Mouse (Mus musculus): Measurements from ENCODE around the gene Ctbs.

GRCm38 (mm10) chr3:146410114-146410513 is 39.5 kb upstream of the Ctbs start:
- TF ChIP-seq ZNF384 (IDR thresholded peaks at IDR 0.05; ENCODE audit: low read depth, low read length) (no peak), ZC3H11A (IDR thresholded peaks at IDR 0.05; ENCODE audit: borderline replicate concordance, low read depth, low read length) (no peak), HCFC1 (IDR thresholded peaks at IDR 0.05; ENCODE audit: borderline replicate concordance, insufficient read depth, low read length) (no peak), MAFK (IDR thresholded peaks at IDR 0.05; ENCODE audit: insufficient read depth, low read depth, low read length) (peak; percentile 19; the same call in 1 of the 2 replicates), CHD2 (IDR thresholded peaks at IDR 0.05; ENCODE audit: low read depth, low read length) (no peak)

Measured in ES-E14 (cell line).